28 mouse cellular contexts compared by ENCODE assay signal in genomic region chr2:144906786-144907185, GRCm38 (mm10).
DNase-seq lines count a peak whose midpoint lies in the region; ATAC-seq lines count a peak whose summit lies in the region.
"Had no signal": no experiment of that assay in that cellular context is flagged by ENCODE, and none has a peak within 500 bp of the region (broad histone marks: within the 10 kb centered on the region; RNA-seq: fewer than 3 reads in every experiment).

No protein-coding gene starts in this region.

- ATAC-seq in embryonic facial prominence, embryonic 14.5 days (ENCODE audit: low read depth): no peak
- no peak for ATAC-seq in forebrain, embryonic 13.5 days
- ATAC-seq: forebrain, embryonic 16.5 days; inflammation-experienced regulatory T-cells, adult 6 months; midbrain, embryonic 15.5 days; Patski had no signal

- no peak overlapping the region for H3K4me2 ChIP-seq in embryonic facial prominence, embryonic 14.5 days (ENCODE audit: low read depth, low read length)
- H3K4me2 ChIP-seq in forebrain, embryonic 13.5 days: no peak overlapping the region
- H3K4me2 ChIP-seq: embryonic facial prominence, embryonic 12.5 days; hindbrain, embryonic 13.5 days; liver, embryonic 11.5 days; lung, embryonic 15.5 days; midbrain, embryonic 15.5 days had no signal

- DNase-seq in embryonic facial prominence, embryonic 14.5 days (ENCODE audit: low spot score): peak; percentile 2
- DNase-seq in embryonic facial prominence, embryonic 10.5 days (ENCODE audit: low spot score): no peak
- DNase-seq in layer of hippocampus, adult 18-20 months (ENCODE audit: low spot score in 2 of 2): peak; percentile 14 to 43
- DNase-seq in layer of hippocampus, adult 11-12 months (ENCODE audit: low spot score): no peak
- peak; percentile 4 for DNase-seq in testis, postnatal 14 days (ENCODE audit: low spot score)
- DNase-seq in testis, postnatal 10 days (ENCODE audit: low spot score): no peak
- DNase-seq in thymus, adult 18-20 months: no peak
- DNase-seq: adrenal gland, postnatal 14 days; cerebellum, adult 2 months; cerebellum, postnatal 14 days; gastrocnemius, adult 2 months; gastrocnemius, postnatal 36 days; heart, postnatal 4 days; kidney, adult 8-10 months; right cerebral cortex, adult 18-20 months had no signal

- no peak overlapping the region for H3K27ac ChIP-seq in embryonic facial prominence, embryonic 14.5 days (replicated peaks; ENCODE audit: low read depth, low read length)
- H3K27ac ChIP-seq in embryonic facial prominence, embryonic 10.5 days (replicated peaks): no peak overlapping the region
- no peak overlapping the region for H3K27ac ChIP-seq in forebrain, embryonic 13.5 days
- H3K27ac ChIP-seq: embryonic facial prominence, embryonic 12.5 days; forebrain, embryonic 10.5 days; gastrocnemius, adult 2 months; hindbrain, embryonic 13.5 days; kidney, postnatal 0 days; lung, embryonic 15.5 days; midbrain, embryonic 10.5 days; midbrain, embryonic 15.5 days; stomach, postnatal 0 days had no signal

- H3K36me3 ChIP-seq in embryonic facial prominence, embryonic 14.5 days (ENCODE audit: control insufficient read depth, insufficient read depth, low read length): no peaks in the 10 kb centered on the region
- H3K36me3 ChIP-seq in embryonic facial prominence, embryonic 10.5 days (replicated peaks): no peaks in the 10 kb centered on the region
- no peaks in the 10 kb centered on the region for H3K36me3 ChIP-seq in forebrain, embryonic 13.5 days (ENCODE audit: poor library complexity, severe bottlenecking)
- H3K36me3 ChIP-seq: embryonic facial prominence, embryonic 12.5 days; forebrain, embryonic 10.5 days; hindbrain, embryonic 13.5 days; lung, embryonic 15.5 days; midbrain, embryonic 10.5 days; midbrain, embryonic 15.5 days had no signal

- no peaks in the 10 kb centered on the region for H3K4me1 ChIP-seq in embryonic facial prominence, embryonic 14.5 days (ENCODE audit: control insufficient read depth, insufficient read depth, low read length)
- H3K4me1 ChIP-seq in embryonic facial prominence, embryonic 10.5 days: no peaks in the 10 kb centered on the region
- no peaks in the 10 kb centered on the region for H3K4me1 ChIP-seq in forebrain, embryonic 13.5 days
- H3K4me1 ChIP-seq: embryonic facial prominence, embryonic 12.5 days; forebrain, embryonic 10.5 days; hindbrain, embryonic 13.5 days; lung, embryonic 15.5 days; midbrain, embryonic 15.5 days had no signal

- no peaks in the 10 kb centered on the region for H3K27me3 ChIP-seq in embryonic facial prominence, embryonic 14.5 days (replicated peaks; ENCODE audit: control insufficient read depth, insufficient read depth, low read length)
- H3K27me3 ChIP-seq in embryonic facial prominence, embryonic 10.5 days (replicated peaks; ENCODE audit: low read depth, poor library complexity, severe bottlenecking): no peaks in the 10 kb centered on the region
- no peaks in the 10 kb centered on the region for H3K27me3 ChIP-seq in forebrain, embryonic 13.5 days
- H3K27me3 ChIP-seq: embryonic facial prominence, embryonic 12.5 days; hindbrain, embryonic 13.5 days; lung, embryonic 15.5 days; midbrain, embryonic 15.5 days; Patski had no signal

- WGBS in embryonic facial prominence, embryonic 14.5 days: 47% methylated on average over 6 of the region's 6 CpGs
- 51% methylated on average over 6 of the region's 6 CpGs for WGBS in embryonic facial prominence, embryonic 10.5 days
- 76% methylated on average over 6 of the region's 6 CpGs for WGBS in forebrain, embryonic 13.5 days

- H3K4me3 ChIP-seq in embryonic facial prominence, embryonic 14.5 days (ENCODE audit: low read depth, low read length): no peak overlapping the region
- no peak overlapping the region for H3K4me3 ChIP-seq in embryonic facial prominence, embryonic 10.5 days
- H3K4me3 ChIP-seq in forebrain, embryonic 13.5 days: no peak overlapping the region
- H3K4me3 ChIP-seq: embryonic facial prominence, embryonic 12.5 days; forebrain, embryonic 10.5 days; gastrocnemius, adult 2 months; hindbrain, embryonic 13.5 days; lung, embryonic 15.5 days; midbrain, embryonic 10.5 days; midbrain, embryonic 15.5 days had no signal

- no peaks in the 10 kb centered on the region for H3K9me3 ChIP-seq in embryonic facial prominence, embryonic 14.5 days (ENCODE audit: control insufficient read depth, low read length)
- no peaks in the 10 kb centered on the region for H3K9me3 ChIP-seq in embryonic facial prominence, embryonic 10.5 days
- H3K9me3 ChIP-seq in forebrain, embryonic 13.5 days (replicated peaks): no peaks in the 10 kb centered on the region
- H3K9me3 ChIP-seq: embryonic facial prominence, embryonic 12.5 days; forebrain, embryonic 10.5 days; hindbrain, embryonic 13.5 days; lung, embryonic 15.5 days; midbrain, embryonic 10.5 days; midbrain, embryonic 15.5 days had no signal

- no peak overlapping the region for H3K9ac ChIP-seq in embryonic facial prominence, embryonic 14.5 days (ENCODE audit: low read depth, low read length)
- H3K9ac ChIP-seq in forebrain, embryonic 13.5 days: no peak overlapping the region
- H3K9ac ChIP-seq: embryonic facial prominence, embryonic 12.5 days; hindbrain, embryonic 13.5 days; lung, embryonic 15.5 days; midbrain, embryonic 15.5 days had no signal

Comparison
In these comparisons a context has a peak if more than half of its experiments do, and no peak if none do; other contexts are left out.
1. DNase-seq: peak in embryonic facial prominence, embryonic 14.5 days (single experiment), layer of hippocampus, adult 18-20 months (2 of 2) and testis, postnatal 14 days (single experiment); none in embryonic facial prominence, embryonic 10.5 days (single experiment), layer of hippocampus, adult 11-12 months (single experiment), testis, postnatal 10 days (single experiment) and thymus, adult 18-20 months (0 of 2).